Mouse (Mus musculus) ovary, adult 10 weeks (tissue): ENCODE data around the gene Olfr1269. TPM values are rescaled to one million over a fixed set of nuclear protein-coding genes. Genes with fewer than 3 reads are reported as not detected.

ENCODE experiments used
- polyA plus RNA-seq: library from polyadenylated mRNA; stranded (reverse); fragments of 350-450 nt; fragmentation: Illumina TruSeq; extraction: RNeasy Lipid Tissue Mini Kit (QIAGEN cat#74804); gene quantifications from one replicate; pipeline ENCODE4 v1.2.3, GENCODE M21; 2014

The Olfr1269 gene
- not detected for polyA plus RNA-seq

DNA sequence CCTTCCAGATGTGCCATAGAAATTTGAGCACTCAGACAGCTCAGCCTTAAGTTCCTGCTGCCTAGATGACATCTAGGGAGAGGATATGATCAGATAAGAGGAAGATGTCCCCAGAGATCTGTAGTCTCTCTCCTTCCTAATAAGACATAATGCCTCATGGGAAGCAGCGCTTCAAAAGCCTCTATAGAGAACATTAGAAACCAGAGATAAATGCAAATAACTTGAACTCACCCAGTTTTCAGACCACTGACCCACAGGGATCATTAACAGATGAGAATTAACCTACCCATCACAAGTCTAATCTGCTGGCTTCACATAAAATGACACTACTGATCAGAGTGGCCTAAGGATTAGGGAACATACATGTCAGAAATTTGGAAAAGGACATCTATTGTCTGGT is at the start of gene Olfr1269:
Gene Olfr1269, minus strand, starts transcription at position 101 of the 400 bp plus-strand sequence.

DNA sequence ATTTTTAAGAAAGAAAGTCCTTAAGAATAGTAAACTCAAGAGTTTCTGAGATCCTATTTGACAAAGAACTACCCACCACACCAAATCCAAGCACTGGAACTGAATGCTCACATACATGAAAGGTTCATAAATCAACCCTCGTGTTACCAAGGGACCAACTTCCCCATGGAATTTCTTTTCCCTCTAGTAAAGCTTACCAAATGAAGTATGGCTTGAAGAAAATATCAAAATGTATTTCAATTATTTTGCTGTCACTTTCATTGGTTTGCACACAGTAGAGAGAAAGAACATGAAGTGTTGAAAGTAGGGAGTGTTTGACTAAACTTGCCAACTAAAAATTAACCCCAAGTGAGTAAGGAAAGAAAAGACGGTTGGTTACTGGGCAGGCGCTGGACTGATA is 31.8 kb upstream of the Olfr1269 start, which contains the start of gene Olfr1270:
Gene Olfr1270, minus strand, starts transcription at position 101 of the 400 bp plus-strand sequence.

GRCm38 (mm10) chr2:90142196-90142595 is 21.0 kb upstream of the Olfr1269 start, which contains the start of gene Olfr32:
Olfr32 (minus strand) TSS chr2:90142296.

Other genes starting within 250 kb of the Olfr1269 start
- not detected for gene Olfr1257, start 243.0 kb downstream of the Olfr1269 start, polyA plus RNA-seq
- gene Olfr1258, start 194.1 kb downstream of the Olfr1269 start, polyA plus RNA-seq, result not detected
- not detected for gene Olfr1259, start 172.7 kb downstream of the Olfr1269 start, polyA plus RNA-seq
- not detected for gene Olfr1260, start 147.1 kb downstream of the Olfr1269 start, polyA plus RNA-seq
- not detected for gene Olfr1261, start 130.2 kb downstream of the Olfr1269 start, polyA plus RNA-seq
- gene Olfr1262, start 121.3 kb downstream of the Olfr1269 start, polyA plus RNA-seq, result not detected
- gene Olfr1263, start 109.3 kb downstream of the Olfr1269 start, polyA plus RNA-seq, result not detected
- not detected for gene Olfr1264, start 95.8 kb downstream of the Olfr1269 start, polyA plus RNA-seq
- gene Olfr1265, start 86.1 kb downstream of the Olfr1269 start, polyA plus RNA-seq, result not detected
- gene Olfr140, start 57.8 kb downstream of the Olfr1269 start, polyA plus RNA-seq, result not detected
- not detected for gene Olfr32, start 20.9 kb upstream of the Olfr1269 start, polyA plus RNA-seq
- gene Olfr1270, start 31.7 kb upstream of the Olfr1269 start, polyA plus RNA-seq, result not detected
- gene Olfr1506, start 103.1 kb upstream of the Olfr1269 start, polyA plus RNA-seq, result not detected
- gene Olfr142, start 136.2 kb upstream of the Olfr1269 start, polyA plus RNA-seq, result not detected
- not detected for gene Olfr1271, start 149.6 kb upstream of the Olfr1269 start, polyA plus RNA-seq
- not detected for gene Olfr1272, start 171.4 kb upstream of the Olfr1269 start, polyA plus RNA-seq
- not detected for gene Gm13769, start 200.8 kb upstream of the Olfr1269 start, polyA plus RNA-seq